Mouse (Mus musculus): ENCODE measurements around the gene Odf2.
"Not testable (repeated sequence)": the region's sequence is repeated elsewhere in the genome, so short reads cannot be mapped to it uniquely, and the experiment has no call there.

DNA sequence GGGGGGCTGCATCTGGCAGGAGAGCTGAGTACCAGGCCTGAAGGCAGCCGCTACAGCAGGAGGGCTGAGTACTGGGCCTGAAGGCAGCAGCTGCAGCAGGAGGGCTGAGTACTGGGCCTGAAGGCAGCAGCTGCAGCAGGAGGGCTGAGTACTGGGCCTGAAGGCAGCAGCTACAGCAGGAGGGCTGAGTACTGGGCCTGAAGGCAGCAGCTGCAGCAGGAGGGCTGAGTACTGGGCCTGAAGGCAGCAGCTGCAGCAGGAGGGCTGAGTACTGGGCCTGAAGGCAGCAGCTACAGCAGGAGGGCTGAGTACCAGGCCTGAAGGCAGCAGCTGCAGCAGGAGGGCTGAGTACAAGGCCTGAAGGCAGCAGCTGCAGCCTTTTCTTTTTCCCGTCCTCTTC is 19.1 kb downstream of the Odf2 start:
- not testable (repeated sequence) for TF ChIP-seq CTCF, EP300 (IDR thresholded peaks at IDR 0.05; ENCODE audit: low read depth)
